Mouse (Mus musculus): ENCODE data around the gene Ergic1. TPM values are rescaled to one million over a fixed set of nuclear protein-coding genes. Genes with fewer than 3 reads are reported as not detected.

Gene Ergic1
- total and polyA plus RNA-seq, 3 experiments = 22.1 to 92.7 (median 37.1) TPM

DNA sequence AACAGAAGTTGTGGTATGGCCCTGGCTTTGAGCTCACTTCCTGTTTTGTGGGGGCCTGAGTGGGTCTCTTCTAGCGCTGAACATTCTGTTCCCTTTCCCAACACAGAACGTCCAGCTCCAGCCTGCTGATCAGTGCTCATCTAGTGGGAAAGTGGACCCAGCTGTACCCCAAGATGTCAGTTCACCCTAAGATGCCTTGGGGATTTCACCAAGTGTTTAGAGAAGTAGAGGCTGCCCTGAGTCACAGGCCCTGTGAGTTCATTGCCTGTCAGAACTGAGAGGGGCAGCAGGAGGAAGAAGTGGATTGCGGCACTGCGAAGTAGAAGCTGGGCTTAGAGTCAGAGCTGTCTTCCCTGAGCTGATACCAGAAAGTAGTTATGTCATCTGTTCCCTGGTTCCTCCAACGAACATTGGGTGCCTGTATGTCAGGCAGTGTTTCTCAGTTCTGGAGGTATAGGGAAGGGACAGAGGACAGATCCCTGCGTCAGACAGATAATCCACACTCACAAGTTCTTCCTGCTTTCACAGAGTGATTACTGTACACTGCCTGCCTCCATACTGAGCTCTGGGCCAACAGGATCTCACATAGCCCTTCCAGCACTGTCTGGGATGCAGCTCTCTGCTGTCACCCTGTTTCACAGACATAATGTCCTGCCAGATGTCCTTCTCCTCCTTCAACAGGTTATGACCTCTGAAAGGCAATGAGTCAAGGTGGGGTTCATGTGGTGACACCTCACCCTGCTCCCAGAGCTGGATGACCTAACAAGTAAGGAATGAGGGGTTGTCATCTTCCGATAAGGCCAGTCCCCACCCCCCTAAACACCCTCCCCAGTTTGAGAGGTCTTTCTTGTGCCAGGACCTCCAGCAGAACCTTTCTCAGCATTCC lies 25.8 kb upstream of the Ergic1 start:
- DNase-seq (ENCODE audit: low spot score) (no peak), ATAC-seq (ENCODE audit: extremely low read depth, insufficient number of reproducible peaks, low FRiP score, poor library complexity, severe bottlenecking) (no peak)
- H3K9me3 ChIP-seq (replicated peaks) = no peaks in the 10 kb centered on the region
- H3K4me1 ChIP-seq (ENCODE audit: insufficient read depth, low read depth, low read length) = peaks cover 73% of the 10 kb centered on the region
- H3K4me3 ChIP-seq (ENCODE audit: low read depth, low read length) = peak overlapping the region; percentile 36; the same call in 1 of the 2 replicates
- H3K36me3 ChIP-seq (replicated peaks) = no peaks in the 10 kb centered on the region
- peaks cover 4% of the 10 kb centered on the region; the same call in 1 of the 2 replicates for H3K27me3 ChIP-seq (ENCODE audit: insufficient read depth, low read length)
- TF ChIP-seq POLR2AphosphoS5 (IDR thresholded peaks at IDR 0.05; ENCODE audit: insufficient replicate concordance, low read depth, low read length) (no peak), GATA1 (IDR thresholded peaks at IDR 0.05; ENCODE audit: borderline replicate concordance, low read length) (no peak), GATA2 (IDR thresholded peaks at IDR 0.05; ENCODE audit: borderline replicate concordance, low read depth, low read length) (no peak), CTCF (IDR thresholded peaks at IDR 0.05; ENCODE audit: low read depth, low read length) (no peak), TAL1 (conservative IDR thresholded peaks at IDR 0.05; ENCODE audit: low read depth, low read length) (no peak)

DNA sequence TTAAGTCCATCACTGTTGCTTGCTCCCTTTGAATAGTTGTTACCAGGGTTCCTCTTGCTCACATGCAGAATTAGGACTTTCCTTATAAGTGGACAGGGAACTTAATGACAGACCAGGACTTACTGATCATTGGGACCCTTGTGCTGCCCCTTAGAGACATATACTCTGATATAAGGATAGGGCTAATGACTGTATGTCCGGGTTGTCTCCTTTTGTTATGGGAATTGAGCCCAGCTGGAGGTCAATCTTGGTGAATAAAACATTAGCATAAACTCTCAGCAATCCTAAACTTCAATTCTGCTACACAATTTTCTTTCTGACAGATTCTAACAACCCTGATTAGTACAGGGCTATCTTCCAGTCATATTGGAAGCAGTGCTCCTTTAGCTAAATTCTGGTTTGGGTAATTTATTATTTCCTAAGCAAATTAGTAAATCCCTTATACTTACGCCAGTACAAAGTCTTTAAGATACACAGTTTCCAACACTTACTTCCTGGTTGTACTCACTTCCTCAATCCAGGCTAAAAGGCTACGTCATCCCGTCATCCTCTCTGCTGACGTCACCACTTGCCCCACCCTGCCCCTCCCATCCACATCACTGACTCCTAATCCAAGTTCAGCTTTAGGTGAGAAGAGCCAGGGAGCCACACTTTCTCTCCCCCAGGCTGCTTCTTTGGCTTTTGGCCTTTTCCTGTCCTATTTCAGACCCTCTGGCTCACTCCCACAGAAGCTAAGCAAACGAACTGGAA lies 23.4 kb upstream of the Ergic1 start:
- ATAC-seq (ENCODE audit: extremely low read depth, insufficient number of reproducible peaks, low FRiP score, poor library complexity, severe bottlenecking) (peak; percentile 74), DNase-seq (ENCODE audit: low spot score) (no peak)
- TF ChIP-seq TAL1 (conservative IDR thresholded peaks at IDR 0.05; ENCODE audit: low read depth, low read length) = no peak
- TF ChIP-seq GATA2 (IDR thresholded peaks at IDR 0.05; ENCODE audit: borderline replicate concordance, low read depth, low read length) = no peak
- no peak for TF ChIP-seq POLR2AphosphoS5 (IDR thresholded peaks at IDR 0.05; ENCODE audit: insufficient replicate concordance, low read depth, low read length)
- TF ChIP-seq GATA1 (IDR thresholded peaks at IDR 0.05; ENCODE audit: borderline replicate concordance, low read length) = no peak
- TF ChIP-seq CTCF (IDR thresholded peaks at IDR 0.05; ENCODE audit: low read depth, low read length) = no peak
- H3K27me3 ChIP-seq (ENCODE audit: insufficient read depth, low read length) = peaks cover 7% of the 10 kb centered on the region
- H3K9me3 ChIP-seq (replicated peaks) = no peaks in the 10 kb centered on the region
- H3K36me3 ChIP-seq (replicated peaks) = no peaks in the 10 kb centered on the region
- peaks cover 52% of the 10 kb centered on the region for H3K4me1 ChIP-seq (ENCODE audit: insufficient read depth, low read depth, low read length)
- peak overlapping the region; percentile 44 for H3K4me3 ChIP-seq (ENCODE audit: low read depth, low read length)

DNA sequence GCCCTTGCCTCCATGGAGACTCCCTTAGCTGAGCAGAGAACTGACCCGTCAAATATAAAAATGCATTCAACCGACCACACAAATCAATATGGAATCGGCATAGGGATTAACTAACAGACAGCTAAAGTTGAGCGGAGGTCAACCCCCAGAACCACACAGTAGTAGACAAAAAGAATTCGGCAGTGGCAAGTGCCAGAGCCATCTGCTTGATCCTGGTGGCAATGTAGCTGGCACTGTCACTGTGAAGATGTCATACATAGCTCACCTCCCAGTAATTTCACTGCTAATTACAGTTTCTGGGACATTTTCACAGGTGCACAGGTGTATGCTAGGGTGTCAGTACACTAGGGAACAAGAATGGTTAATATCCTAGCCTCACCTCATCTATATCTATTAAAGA lies 21.2 kb upstream of the Ergic1 start:
- peaks cover 40% of the 10 kb centered on the region for H3K4me1 ChIP-seq (ENCODE audit: insufficient read depth, low read depth, low read length)
- peaks cover 11% of the 10 kb centered on the region for H3K27me3 ChIP-seq (ENCODE audit: insufficient read depth, low read length)
- DNase-seq (ENCODE audit: low spot score) (no peak), ATAC-seq (ENCODE audit: extremely low read depth, insufficient number of reproducible peaks, low FRiP score, poor library complexity, severe bottlenecking) (no peak)
- no peaks in the 10 kb centered on the region for H3K36me3 ChIP-seq (replicated peaks)
- TF ChIP-seq CTCF (IDR thresholded peaks at IDR 0.05; ENCODE audit: low read depth, low read length) (no peak), POLR2AphosphoS5 (IDR thresholded peaks at IDR 0.05; ENCODE audit: insufficient replicate concordance, low read depth, low read length) (no peak), GATA1 (IDR thresholded peaks at IDR 0.05; ENCODE audit: borderline replicate concordance, low read length) (no peak), GATA2 (IDR thresholded peaks at IDR 0.05; ENCODE audit: borderline replicate concordance, low read depth, low read length) (no peak), TAL1 (conservative IDR thresholded peaks at IDR 0.05; ENCODE audit: low read depth, low read length) (no peak)
- H3K9me3 ChIP-seq (replicated peaks) = no peaks in the 10 kb centered on the region
- no peak overlapping the region for H3K4me3 ChIP-seq (ENCODE audit: low read depth, low read length)

DNA sequence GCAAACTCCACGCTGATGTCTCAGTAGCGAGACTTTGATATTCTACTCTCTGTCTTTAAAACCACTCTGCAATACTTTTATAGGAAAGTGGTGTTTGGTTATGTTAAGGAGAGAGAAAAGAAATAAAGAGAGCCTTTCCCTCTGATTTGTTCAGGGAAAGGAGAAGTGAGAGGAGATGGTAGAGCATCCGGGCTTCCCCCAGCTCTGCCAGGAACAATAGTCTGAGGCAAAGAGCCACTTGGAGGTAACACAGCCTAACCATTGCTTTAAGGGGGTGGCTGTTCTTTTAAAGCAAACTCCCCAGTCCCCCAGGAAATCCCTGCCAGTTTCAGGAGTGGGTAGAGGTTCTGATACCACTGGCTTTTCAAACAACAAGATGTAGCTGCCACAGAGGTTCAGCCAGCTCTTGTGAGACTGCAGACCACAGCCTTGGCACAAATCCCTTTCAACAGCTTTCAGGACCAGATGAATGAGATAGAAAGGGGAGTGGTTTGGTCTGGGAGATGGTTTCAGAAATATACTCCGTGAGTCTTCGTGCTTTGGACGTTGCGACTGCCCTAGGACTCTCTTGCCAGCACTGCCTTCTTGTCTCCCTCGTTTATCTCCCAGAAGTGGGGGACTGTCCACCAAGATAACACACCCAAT lies 16.8 kb upstream of the Ergic1 start:
- DNase-seq (ENCODE audit: low spot score) (no peak), ATAC-seq (ENCODE audit: extremely low read depth, insufficient number of reproducible peaks, low FRiP score, poor library complexity, severe bottlenecking) (no peak)

DNA sequence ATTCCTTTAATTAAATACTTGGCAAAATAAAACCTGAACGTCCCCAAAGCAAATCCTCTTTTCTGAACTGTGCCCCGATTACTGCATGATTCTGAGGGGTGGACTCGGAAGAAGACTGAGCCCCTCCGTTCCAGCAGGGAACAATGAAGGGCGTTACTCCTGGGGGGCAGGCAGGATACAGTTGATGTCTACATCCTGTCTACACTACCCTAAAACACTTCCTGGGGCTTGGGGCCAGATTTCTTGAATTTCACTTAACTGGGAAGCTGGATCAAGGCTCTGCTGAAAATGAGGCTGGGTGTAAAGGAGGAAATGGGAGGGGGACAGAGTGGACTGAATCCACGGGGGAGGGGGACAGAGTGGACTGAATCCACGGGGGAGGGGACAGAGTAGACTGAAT lies 13.5 kb upstream of the Ergic1 start:
- Histone ChIP-seq H3K36me3 (replicated peaks) (no peaks in the 10 kb centered on the region), H3K27me3 (ENCODE audit: insufficient read depth, low read length) (peaks cover 47% of the 10 kb centered on the region), H3K9me3 (replicated peaks) (no peaks in the 10 kb centered on the region), H3K4me3 (ENCODE audit: low read depth, low read length) (no peak overlapping the region), H3K4me1 (ENCODE audit: insufficient read depth, low read depth, low read length) (peaks cover 20% of the 10 kb centered on the region)
- DNase-seq (ENCODE audit: low spot score) (no peak), ATAC-seq (ENCODE audit: extremely low read depth, insufficient number of reproducible peaks, low FRiP score, poor library complexity, severe bottlenecking) (no peak)
- TF ChIP-seq GATA1 (IDR thresholded peaks at IDR 0.05; ENCODE audit: borderline replicate concordance, low read length) (no peak), POLR2AphosphoS5 (IDR thresholded peaks at IDR 0.05; ENCODE audit: insufficient replicate concordance, low read depth, low read length) (no peak), GATA2 (IDR thresholded peaks at IDR 0.05; ENCODE audit: borderline replicate concordance, low read depth, low read length) (no peak), CTCF (IDR thresholded peaks at IDR 0.05; ENCODE audit: low read depth, low read length) (no peak), TAL1 (conservative IDR thresholded peaks at IDR 0.05; ENCODE audit: low read depth, low read length) (no peak)

More for the DNA sequence above, 16.8 kb upstream of the Ergic1 start:
- no peak for TF ChIP-seq POLR2AphosphoS5 (IDR thresholded peaks at IDR 0.05; ENCODE audit: insufficient replicate concordance, low read depth, low read length)
- no peak for TF ChIP-seq GATA1 (IDR thresholded peaks at IDR 0.05; ENCODE audit: borderline replicate concordance, low read length)
- TF ChIP-seq TAL1 (conservative IDR thresholded peaks at IDR 0.05; ENCODE audit: low read depth, low read length) = no peak
- TF ChIP-seq GATA2 (IDR thresholded peaks at IDR 0.05; ENCODE audit: borderline replicate concordance, low read depth, low read length) = no peak
- no peak for TF ChIP-seq CTCF (IDR thresholded peaks at IDR 0.05; ENCODE audit: low read depth, low read length)
- Histone ChIP-seq H3K4me3 (ENCODE audit: low read depth, low read length) (no peak overlapping the region), H3K27me3 (ENCODE audit: insufficient read depth, low read length) (peaks cover 20% of the 10 kb centered on the region), H3K9me3 (replicated peaks) (no peaks in the 10 kb centered on the region), H3K4me1 (ENCODE audit: insufficient read depth, low read depth, low read length) (peaks cover 18% of the 10 kb centered on the region), H3K36me3 (replicated peaks) (no peaks in the 10 kb centered on the region)
